Mouse (Mus musculus) forebrain, embryonic 15.5 days (tissue): Measurements from ENCODE around the gene Prdm9. TPM values are rescaled to one million over a fixed set of nuclear protein-coding genes. Genes with fewer than 3 reads are reported as not detected.

Experiments used
- ATAC-seq: fragments of 200-750 bp; cut with Nextera tagmentation; replicated peaks from 2 replicates; pipeline ENCODE4 v1.8.0; 2017; ENCODE audit warnings: mild to moderate bottlenecking, moderate TSS enrichment, moderate library complexity
- H3K27ac ChIP-seq: fragments of 300-500 bp; sonication (generic); replicated peaks from 2 replicates; pipeline ENCODE4 v1.5.1; 2015; ENCODE audit warnings: mild to moderate bottlenecking, inconsistent platforms
- H3K27me3 ChIP-seq: fragments of 300-500 bp; sonication (generic); 2 replicates; pipeline ENCODE4 v1.6.1; 2015; ENCODE audit warnings: inconsistent platforms
- H3K36me3 ChIP-seq: fragments of 300-500 bp; sonication (generic); 2 replicates; pipeline ENCODE4 v1.6.1; 2015; ENCODE audit warnings: mild to moderate bottlenecking, inconsistent platforms
- H3K4me1 ChIP-seq: fragments of 300-500 bp; sonication (generic); 2 replicates; pipeline ENCODE4 v1.6.1; 2015; ENCODE audit warnings: inconsistent platforms
- H3K4me2 ChIP-seq: fragments of 300-500 bp; sonication (generic); replicated peaks from 2 replicates; pipeline ENCODE4 v1.6.1; 2015; ENCODE audit warnings: mild to moderate bottlenecking, inconsistent platforms
- H3K4me3 ChIP-seq: fragments of 300-500 bp; sonication (generic); 2 replicates; pipeline ENCODE4 v1.5.1; 2015; ENCODE audit warnings: mild to moderate bottlenecking, inconsistent platforms
- H3K9ac ChIP-seq: fragments of 300-500 bp; sonication (generic); replicated peaks from 2 replicates; pipeline ENCODE4 v1.6.1; 2015; ENCODE audit warnings: mild to moderate bottlenecking, inconsistent platforms
- H3K9me3 ChIP-seq: fragments of 300-500 bp; sonication (generic); 2 replicates; pipeline ENCODE4 v1.6.1; 2016; ENCODE audit warnings: inconsistent platforms
- whole genome bisulfite sequencing: fragments of 180-500 bp; shearing (Covaris S2); methylation state at CpG from one replicate; pipeline ENCODE4 v1.1.7; 2015; ENCODE audit warnings: mixed read lengths; 5-methylcytosine and 5-hydroxymethylcytosine counted together
- polyA plus RNA-seq: library from polyadenylated mRNA; unstranded; fragments of >200 nt; fragmentation: Nextera tagmentation; extraction: Ambion mirVana; gene quantifications from 2 replicates; pipeline ENCODE4 v1.2.1, GENCODE M21; 2015

Prdm9 gene
- polyA plus RNA-seq: 1.4 and 2.2 TPM in 2 replicates

DNA sequence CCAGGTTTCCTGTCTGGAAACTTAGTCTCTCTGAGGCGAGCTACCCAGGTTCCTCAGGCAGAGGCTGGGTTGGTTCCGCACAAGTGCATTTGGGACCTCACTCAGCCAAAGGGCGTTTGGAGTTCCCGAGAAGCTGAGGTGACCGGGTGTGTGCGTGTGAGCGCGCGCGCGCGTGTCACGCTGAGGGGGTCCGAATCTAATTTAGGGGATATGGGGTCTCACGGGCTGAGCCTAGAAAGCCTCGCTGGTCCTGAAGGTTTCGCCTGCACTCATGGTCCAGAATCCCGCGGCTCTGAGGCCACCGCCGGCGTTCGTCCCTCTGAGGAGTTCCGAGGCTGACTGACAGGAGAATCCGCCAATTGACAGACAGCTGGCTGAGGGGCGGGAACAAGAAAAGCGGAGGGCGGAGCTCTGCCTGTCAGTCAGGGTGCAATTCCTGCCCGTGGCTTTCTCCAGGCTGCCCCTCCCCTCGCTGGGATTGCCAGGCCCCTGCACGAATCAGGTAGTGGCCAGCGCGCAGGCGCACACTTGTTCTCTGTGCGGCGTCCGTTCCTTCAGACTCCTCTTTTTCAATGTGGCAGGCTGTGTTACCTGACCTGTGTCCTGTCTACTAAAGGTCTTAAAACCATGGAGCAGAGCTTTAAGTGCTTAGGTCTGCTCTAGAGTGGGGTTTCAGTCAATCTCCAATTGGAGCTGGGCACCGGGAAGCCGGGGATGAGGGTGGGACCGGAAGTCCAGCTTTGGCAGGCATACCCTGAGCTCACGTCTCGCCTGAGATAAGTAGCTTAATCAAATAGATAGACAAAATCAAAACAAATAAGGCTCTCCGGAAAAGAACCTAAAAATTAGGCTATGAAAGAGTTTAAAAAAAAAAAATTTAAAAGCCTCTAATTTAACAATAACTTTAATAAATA, at the start of gene Prdm9:
Gene Prdm9, minus strand, starts transcription at position 341 of the 914 bp plus-strand sequence.
- under 1% methylated on average over 43 of the region's 43 CpGs for WGBS
- peak; percentile 99 for ATAC-seq

DNA sequence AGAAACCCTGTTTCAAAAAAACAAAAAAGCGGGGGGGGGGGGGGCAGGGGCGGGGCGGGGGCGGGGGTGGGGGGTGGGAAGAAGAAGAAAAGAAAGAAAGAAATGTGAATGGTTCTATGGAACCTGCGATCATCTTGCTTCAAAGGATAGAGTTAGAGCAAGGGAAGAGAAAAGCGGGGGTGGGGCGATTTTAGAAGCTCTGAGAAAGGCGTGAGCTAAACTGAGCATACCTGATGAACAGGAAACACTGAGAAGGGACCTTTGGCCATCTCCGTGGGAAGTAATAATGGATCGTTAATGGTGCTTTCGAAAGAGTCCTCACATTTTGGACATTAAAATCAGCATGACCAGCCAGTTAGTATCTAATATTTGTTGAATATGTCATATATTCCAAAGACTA, 35.3 kb upstream of the Prdm9 start:
- Histone ChIP-seq H3K27ac (no peak overlapping the region), H3K9me3 (no peaks in the 10 kb centered on the region), H3K4me2 (no peak overlapping the region), H3K9ac (no peak overlapping the region), H3K4me3 (no peak overlapping the region), H3K27me3 (no peaks in the 10 kb centered on the region), H3K4me1 (no peaks in the 10 kb centered on the region), H3K36me3 (no peaks in the 10 kb centered on the region)
- WGBS: 92% methylated on average over 7 of the region's 11 CpGs
- no peak for ATAC-seq

More for the DNA sequence above, at the start of gene Prdm9:
- Histone ChIP-seq H3K27me3 (no peaks in the 10 kb centered on the region), H3K4me3 (peak within 1 kb of the TSS; percentile 61), H3K9me3 (no peaks in the 10 kb centered on the region), H3K4me1 (peaks cover 9% of the 10 kb centered on the region), H3K9ac (peak within 1 kb of the TSS; percentile 77), H3K27ac (peak within 1 kb of the TSS; percentile 96), H3K4me2 (peak within 1 kb of the TSS; percentile 90), H3K36me3 (no peaks in the 10 kb centered on the region)

- Histone ChIP-seq H3K27ac (no peak overlapping the region), H3K27me3 (no peaks in the 10 kb centered on the region), H3K4me3 (no peak overlapping the region), H3K9ac (no peak overlapping the region), H3K9me3 (no peaks in the 10 kb centered on the region), H3K36me3 (no peaks in the 10 kb centered on the region), H3K4me1 (no peaks in the 10 kb centered on the region), H3K4me2 (no peak overlapping the region)
- 83% methylated on average over 7 of the region's 7 CpGs for WGBS
- ATAC-seq: no peak
Observed at GRCm38 (mm10) chr17:15591216-15591881, 27.2 kb upstream of the Prdm9 start.

GRCm38 (mm10) chr17:15588116-15588515, 24.0 kb upstream of the Prdm9 start:
- no peak for ATAC-seq
- Histone ChIP-seq H3K4me3 (no peak overlapping the region), H3K4me1 (no peaks in the 10 kb centered on the region), H3K36me3 (no peaks in the 10 kb centered on the region), H3K27me3 (no peaks in the 10 kb centered on the region), H3K9me3 (no peaks in the 10 kb centered on the region), H3K27ac (no peak overlapping the region), H3K4me2 (no peak overlapping the region), H3K9ac (no peak overlapping the region)
- WGBS: 80% methylated on average over 2 of the region's 2 CpGs

- H3K27me3 ChIP-seq: no peaks in the 10 kb centered on the region
- ATAC-seq: no peak
- H3K4me2 ChIP-seq: no peak overlapping the region
- no peaks in the 10 kb centered on the region for H3K36me3 ChIP-seq
- no peak overlapping the region for H3K27ac ChIP-seq
- no peak overlapping the region for H3K4me3 ChIP-seq
- no peaks in the 10 kb centered on the region for H3K4me1 ChIP-seq
- no peak overlapping the region for H3K9ac ChIP-seq
- H3K9me3 ChIP-seq: no peaks in the 10 kb centered on the region
- 28% methylated on average over 4 of the region's 4 CpGs for WGBS
Observed at GRCm38 (mm10) chr17:15585691-15586090, 21.5 kb upstream of the Prdm9 start.

DNA sequence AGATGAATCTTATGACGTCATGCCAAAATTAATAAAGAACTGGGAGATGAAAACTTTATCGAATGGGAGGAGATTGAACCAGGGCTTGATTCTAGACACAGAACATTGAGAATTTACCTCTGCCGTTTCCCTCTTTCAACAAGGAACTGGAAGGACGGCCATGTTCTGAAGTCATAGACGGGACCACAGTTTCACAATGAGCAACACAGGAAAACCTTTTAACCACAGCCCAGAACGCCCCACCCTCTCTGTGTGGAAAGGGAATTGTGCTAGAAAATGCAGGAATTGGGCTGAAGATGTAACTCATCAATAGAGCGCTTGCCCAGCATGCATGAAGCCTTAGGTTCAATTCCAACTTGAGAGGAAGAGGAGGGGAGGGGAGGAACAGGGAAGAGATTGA, 18.9 kb upstream of the Prdm9 start:
- ATAC-seq: no peak
- WGBS: 86% methylated on average over 7 of the region's 7 CpGs
- H3K9ac ChIP-seq: no peak overlapping the region
- no peak overlapping the region for H3K4me2 ChIP-seq
- 0 out of 2 replicates have a peak, but pooled peaks cover 4% of the 10 kb centered on the region for H3K27me3 ChIP-seq
- H3K27ac ChIP-seq: no peak overlapping the region
- no peaks in the 10 kb centered on the region for H3K4me1 ChIP-seq
- no peaks in the 10 kb centered on the region for H3K9me3 ChIP-seq
- H3K4me3 ChIP-seq: no peak overlapping the region
- H3K36me3 ChIP-seq: no peaks in the 10 kb centered on the region

DNA sequence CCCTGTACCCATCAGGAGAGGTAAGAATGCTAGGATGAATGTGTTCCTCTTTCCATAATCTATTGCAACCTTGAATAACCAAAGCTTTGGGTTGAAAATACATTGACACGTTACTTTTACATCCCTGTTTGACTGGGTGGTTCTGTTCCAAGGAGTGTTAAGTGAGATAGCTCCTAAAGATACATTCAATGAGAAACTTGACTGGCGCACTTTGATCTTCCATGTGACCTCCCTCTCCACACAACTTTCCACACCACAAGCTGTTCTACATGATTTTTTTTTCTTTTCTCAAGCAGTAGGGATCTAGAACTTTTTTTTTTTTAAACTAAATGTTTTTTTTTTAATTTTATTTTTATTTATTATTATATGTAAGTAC, 15.9 kb upstream of the Prdm9 start:
- Histone ChIP-seq H3K27ac (no peak overlapping the region), H3K9ac (no peak overlapping the region), H3K4me3 (no peak overlapping the region), H3K36me3 (no peaks in the 10 kb centered on the region), H3K9me3 (no peaks in the 10 kb centered on the region), H3K4me2 (no peak overlapping the region), H3K4me1 (0 out of 2 replicates have a peak, but pooled peaks cover 4% of the 10 kb centered on the region), H3K27me3 (0 out of 2 replicates have a peak, but pooled peaks cover 8% of the 10 kb centered on the region)
- no peak for ATAC-seq
- WGBS: 94% methylated on average over 2 of the region's 2 CpGs

GRCm38 (mm10) chr17:15579410-15580071, 15.4 kb upstream of the Prdm9 start:
- Histone ChIP-seq H3K9me3 (no peaks in the 10 kb centered on the region), H3K27me3 (0 out of 2 replicates have a peak, but pooled peaks cover 8% of the 10 kb centered on the region), H3K4me2 (no peak overlapping the region), H3K9ac (no peak overlapping the region), H3K36me3 (no peaks in the 10 kb centered on the region), H3K4me3 (no peak overlapping the region), H3K4me1 (0 out of 2 replicates have a peak, but pooled peaks cover 4% of the 10 kb centered on the region), H3K27ac (no peak overlapping the region)
- WGBS: 86% methylated on average over 7 of the region's 7 CpGs
- ATAC-seq: no peak

DNA sequence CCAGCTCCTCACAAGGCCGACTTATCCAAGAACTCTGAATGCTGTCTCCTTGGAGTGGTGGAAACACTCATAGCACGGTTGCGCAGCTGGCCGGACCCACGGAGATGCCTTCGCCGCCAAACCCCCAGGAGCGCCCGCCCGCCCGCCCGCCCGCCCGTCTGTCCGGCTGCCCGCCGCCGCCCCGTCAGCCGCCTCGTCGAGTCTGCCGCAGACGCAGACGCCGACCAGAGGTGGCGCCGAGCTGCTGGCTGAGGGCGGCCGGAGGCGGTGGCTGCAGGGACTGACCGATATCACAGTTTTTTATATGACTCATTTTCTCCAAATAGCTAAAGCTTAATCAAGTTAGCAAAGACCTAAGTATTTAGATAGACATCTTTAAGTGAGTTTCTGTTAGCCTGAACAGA, 13.1 kb upstream of the Prdm9 start:
- 0 out of 2 replicates have a peak overlapping the region, but pooled peaks have one; percentile 10 for H3K9ac ChIP-seq
- H3K9me3 ChIP-seq: no peaks in the 10 kb centered on the region
- H3K4me3 ChIP-seq: peak overlapping the region; percentile 29
- no peak for ATAC-seq
- H3K4me2 ChIP-seq: peak overlapping the region; percentile 51
- 0 out of 2 replicates have a peak, but pooled peaks cover 4% of the 10 kb centered on the region for H3K4me1 ChIP-seq
- WGBS: 1% methylated on average over 32 of the region's 32 CpGs
- 0 out of 2 replicates have a peak, but pooled peaks cover 8% of the 10 kb centered on the region for H3K27me3 ChIP-seq
- no peaks in the 10 kb centered on the region for H3K36me3 ChIP-seq
- no peak overlapping the region for H3K27ac ChIP-seq

- no peaks in the 10 kb centered on the region for H3K9me3 ChIP-seq
- no peak overlapping the region for H3K4me2 ChIP-seq
- no peak overlapping the region for H3K4me3 ChIP-seq
- H3K36me3 ChIP-seq: no peaks in the 10 kb centered on the region
- no peak for ATAC-seq
- H3K9ac ChIP-seq: no peak overlapping the region
- H3K4me1 ChIP-seq: 0 out of 2 replicates have a peak, but pooled peaks cover 4% of the 10 kb centered on the region
- H3K27ac ChIP-seq: no peak overlapping the region
- 72% methylated on average over 1 of the region's 1 CpGs for WGBS
- H3K27me3 ChIP-seq: 0 out of 2 replicates have a peak, but pooled peaks cover 8% of the 10 kb centered on the region
Observed at GRCm38 (mm10) chr17:15575056-15575455, 10.9 kb upstream of the Prdm9 start.

DNA sequence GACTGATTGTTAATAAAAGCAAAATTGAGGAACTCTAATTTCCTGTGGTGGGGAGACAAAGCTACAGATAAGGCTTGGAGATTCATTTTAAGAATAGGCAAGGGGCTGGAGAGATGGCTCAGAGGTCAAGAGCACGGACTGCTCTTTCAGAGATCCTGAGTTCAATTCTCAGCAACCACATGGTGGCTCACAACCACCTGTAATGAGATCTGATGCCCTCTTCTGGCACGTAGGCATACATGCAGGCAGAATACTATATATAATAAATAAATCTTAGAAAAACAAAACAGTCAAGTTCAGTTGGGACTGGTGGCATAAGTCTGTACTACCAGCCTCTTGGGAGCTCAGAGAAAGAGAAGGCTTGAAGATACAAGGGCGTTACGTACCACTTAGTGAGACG, 2.8 kb upstream of the Prdm9 start:
- H3K27ac ChIP-seq: no peak overlapping the region
- no peak for ATAC-seq
- H3K9me3 ChIP-seq: no peaks in the 10 kb centered on the region
- no peak overlapping the region for H3K4me2 ChIP-seq
- H3K27me3 ChIP-seq: no peaks in the 10 kb centered on the region
- 76% methylated on average over 5 of the region's 5 CpGs for WGBS
- no peaks in the 10 kb centered on the region for H3K36me3 ChIP-seq
- H3K4me1 ChIP-seq: peaks cover 9% of the 10 kb centered on the region
- no peak overlapping the region for H3K4me3 ChIP-seq
- no peak overlapping the region for H3K9ac ChIP-seq

- Histone ChIP-seq H3K27ac (peak overlapping the region; percentile 96), H3K4me3 (peak overlapping the region; percentile 61), H3K36me3 (no peaks in the 10 kb centered on the region), H3K4me1 (peaks cover 9% of the 10 kb centered on the region), H3K9me3 (no peaks in the 10 kb centered on the region), H3K27me3 (no peaks in the 10 kb centered on the region), H3K9ac (peak overlapping the region; percentile 77), H3K4me2 (peak overlapping the region; percentile 90)
- ATAC-seq: peak; percentile 11; the same call in 1 of the 2 replicates
- 46% methylated on average over 12 of the region's 12 CpGs for WGBS
Observed at GRCm38 (mm10) chr17:15564928-15565300, 760 bp upstream of the Prdm9 start.
